In genomic region chr10:94991564-94992097, GRCm38 (mm10) we compare ENCODE assay signal across 7 mouse cellular contexts. TPM values are rescaled to one million over a fixed set of nuclear protein-coding genes. Genes with fewer than 3 reads are reported as not detected.
DNase-seq lines count a peak whose midpoint lies in the region; ATAC-seq and TF ChIP-seq lines count a peak whose summit lies in the region.

No protein-coding gene starts in this region.

- no peaks in the 10 kb centered on the region for H3K36me3 ChIP-seq in embryonic facial prominence, embryonic 12.5 days
- no peaks in the 10 kb centered on the region for H3K36me3 ChIP-seq in limb, embryonic 14.5 days (ENCODE audit: control insufficient read depth, insufficient read depth, low read length)
- H3K36me3 ChIP-seq in midbrain, postnatal 0 days (ENCODE audit: insufficient read depth, low read length) = no peaks in the 10 kb centered on the region

- 0 out of 2 replicates have a peak, but pooled peaks cover 3% of the 10 kb centered on the region for H3K27me3 ChIP-seq in embryonic facial prominence, embryonic 12.5 days
- H3K27me3 ChIP-seq in limb, embryonic 14.5 days (ENCODE audit: control insufficient read depth, insufficient read depth, low read length) = no peaks in the 10 kb centered on the region
- no peaks in the 10 kb centered on the region for H3K27me3 ChIP-seq in midbrain, postnatal 0 days (ENCODE audit: insufficient read depth, low read length)

- 16% methylated on average over 17 of the region's 17 CpGs for WGBS in embryonic facial prominence, embryonic 12.5 days
- 9% methylated on average over 17 of the region's 17 CpGs for WGBS in limb, embryonic 14.5 days
- 11% methylated on average over 17 of the region's 17 CpGs for WGBS in midbrain, postnatal 0 days

- peak overlapping the region; percentile 44 for H3K4me2 ChIP-seq in embryonic facial prominence, embryonic 12.5 days (replicated peaks)
- peak overlapping the region; percentile 53 for H3K4me2 ChIP-seq in limb, embryonic 14.5 days (replicated peaks; ENCODE audit: low read depth, low read length, severe bottlenecking)
- H3K4me2 ChIP-seq in midbrain, postnatal 0 days (ENCODE audit: low read depth, low read length, poor library complexity, severe bottlenecking) = peak overlapping the region; percentile 39

- TF ChIP-seq POLR2A in limb, embryonic 14.5 days (IDR thresholded peaks at IDR 0.05; ENCODE audit: borderline replicate concordance, extremely low read depth, insufficient read depth, insufficient read length) = no peak

- no peak for ATAC-seq in embryonic facial prominence, embryonic 12.5 days (ENCODE audit: insufficient number of reproducible peaks, insufficient read depth, low FRiP score, low TSS enrichment)
- peak; percentile 48; the same call in 1 of the 2 replicates for ATAC-seq in limb, embryonic 14.5 days (ENCODE audit: low FRiP score, low read depth)
- peak; percentile 45; the same call in 1 of the 2 replicates for ATAC-seq in midbrain, postnatal 0 days (ENCODE audit: low FRiP score)

- H3K27ac ChIP-seq in embryonic facial prominence, embryonic 12.5 days = no peak overlapping the region
- H3K27ac ChIP-seq in limb, embryonic 14.5 days (replicated peaks; ENCODE audit: low read depth, low read length) = peak overlapping the region; percentile 56
- H3K27ac ChIP-seq in midbrain, postnatal 0 days (ENCODE audit: low read depth, low read length) = no peak overlapping the region

- peak; percentile 87 for TF ChIP-seq CTCF in midbrain, postnatal 0 days (IDR thresholded peaks at IDR 0.05)

- H3K4me3 ChIP-seq in embryonic facial prominence, embryonic 12.5 days = peak overlapping the region; percentile 21
- peak overlapping the region; percentile 25 for H3K4me3 ChIP-seq in limb, embryonic 14.5 days (replicated peaks; ENCODE audit: low read length)
- no peak overlapping the region for H3K4me3 ChIP-seq in midbrain, postnatal 0 days (ENCODE audit: low read depth, low read length)

- H3K9me3 ChIP-seq in embryonic facial prominence, embryonic 12.5 days = no peaks in the 10 kb centered on the region
- no peaks in the 10 kb centered on the region for H3K9me3 ChIP-seq in limb, embryonic 14.5 days (ENCODE audit: control insufficient read depth, low read length)
- H3K9me3 ChIP-seq in midbrain, postnatal 0 days (ENCODE audit: low read length) = no peaks in the 10 kb centered on the region

- DNase-seq in adrenal gland, postnatal 14 days = peak; percentile 68
- DNase-seq in heart, adult 9 months (ENCODE audit: low spot score in 2 of 2) = peak; percentile 66 to 84
- DNase-seq in kidney, adult 9 months = peak; percentile 86
- peak; percentile 82 for DNase-seq in limb, embryonic 14.5 days (ENCODE audit: low spot score)
- DNase-seq in midbrain, postnatal 0 days (ENCODE audit: low spot score) = peak; percentile 90
- DNase-seq in spleen, postnatal 36 days (ENCODE audit: low spot score in 2 of 2) = peak; percentile 53 to 62

- H3K9ac ChIP-seq in embryonic facial prominence, embryonic 12.5 days = no peak overlapping the region
- H3K9ac ChIP-seq in limb, embryonic 14.5 days (ENCODE audit: low read depth, low read length, severe bottlenecking) = 0 out of 2 replicates have a peak overlapping the region, but pooled peaks have one; percentile 16
- 0 out of 2 replicates have a peak overlapping the region, but pooled peaks have one; percentile 33 for H3K9ac ChIP-seq in midbrain, postnatal 0 days (replicated peaks; ENCODE audit: low read length, poor library complexity, severe bottlenecking)

- H3K4me1 ChIP-seq in embryonic facial prominence, embryonic 12.5 days = 0 out of 2 replicates have a peak, but pooled peaks cover 3% of the 10 kb centered on the region
- peaks cover 6% of the 10 kb centered on the region for H3K4me1 ChIP-seq in limb, embryonic 14.5 days (ENCODE audit: control insufficient read depth, insufficient read depth, low read length)
- no peaks in the 10 kb centered on the region for H3K4me1 ChIP-seq in midbrain, postnatal 0 days (ENCODE audit: insufficient read depth, low read length)

RNA-seq across cellular contexts. Expression of gene Plxnc1, which starts 47.0 kb away (rescaled TPM):
- 4.1 and 4.2 TPM in 2 replicates for total RNA-seq in adrenal gland, postnatal 14 days (2021)
- polyA plus RNA-seq in embryonic facial prominence, embryonic 12.5 days (2016; fragmentation: Nextera tagmentation; extraction: Ambion mirVana) = 3.4 and 3.5 TPM in 2 replicates
- 4.2 and 4.7 TPM in 2 replicates for polyA plus RNA-seq in limb, embryonic 14.5 days (2012; rRNA removed)
- 3.0 and 3.6 TPM in 2 replicates for polyA plus RNA-seq in limb, embryonic 14.5 days (2014; fragmentation: Nextera tagmentation; extraction: Ambion mirVana)
- total RNA-seq in midbrain, postnatal 0 days (2014; rRNA removed) = 78.5 and 79.5 TPM in 2 replicates
- 11.2 and 12.9 TPM in 2 replicates for polyA plus RNA-seq in midbrain, postnatal 0 days (2015; fragmentation: Nextera tagmentation; extraction: Ambion mirVana)
